Mouse (Mus musculus): ENCODE results near the gene Slc12a3. TPM values are rescaled to one million over a fixed set of nuclear protein-coding genes. Genes with fewer than 3 reads are reported as not detected.

Gene Slc12a3
- polyA plus RNA-seq, 1 experiment: 0.41 TPM

DNA sequence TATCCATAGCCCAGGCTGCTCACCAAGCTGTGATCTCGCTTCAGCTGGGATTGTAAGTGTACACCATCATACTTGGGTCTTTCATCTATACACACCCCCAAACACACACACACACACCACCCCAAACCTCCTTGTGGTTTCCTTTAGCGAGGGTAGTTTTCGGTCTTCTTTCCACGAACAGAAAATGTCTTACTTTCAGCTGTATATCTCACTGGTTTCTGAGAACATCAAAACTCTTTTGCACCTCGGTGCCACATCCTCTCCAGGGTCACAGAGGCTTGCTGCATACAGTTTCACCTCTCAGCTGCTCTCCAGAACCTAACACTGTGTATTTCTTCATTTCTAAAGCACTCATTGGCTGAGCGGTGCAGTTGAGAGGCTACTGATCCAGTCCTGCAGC, 84.5 kb downstream of the Slc12a3 start:
- TF ChIP-seq CTCF (IDR thresholded peaks at IDR 0.05; ENCODE audit: borderline replicate concordance, extremely low read depth, insufficient read depth, insufficient read length) (no peak), POLR2A (IDR thresholded peaks at IDR 0.05; ENCODE audit: borderline replicate concordance, extremely low read depth, insufficient read depth, insufficient read length, poor library complexity, severe bottlenecking) (no peak)

DNA sequence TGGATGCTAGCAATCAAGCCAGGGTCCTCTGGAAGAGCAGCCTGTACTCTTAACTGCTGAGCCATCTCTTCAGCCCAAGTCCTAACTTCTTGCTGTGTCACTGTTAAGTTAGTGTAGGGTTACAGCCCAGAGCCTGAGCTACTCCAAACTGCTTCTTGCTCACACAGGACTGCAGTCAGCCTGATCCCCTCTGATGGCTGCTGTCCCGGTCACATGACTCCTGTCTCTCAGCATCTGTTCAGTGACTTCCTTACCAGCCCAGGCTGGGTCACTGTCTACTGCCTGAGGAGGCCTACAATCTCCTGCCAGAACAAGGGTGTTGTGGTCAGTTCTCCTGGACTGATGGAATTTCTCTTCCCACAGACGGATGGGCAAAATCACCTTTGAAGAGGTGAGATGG, 86.2 kb downstream of the Slc12a3 start:
- DNase-seq (ENCODE audit: low read depth): peak; percentile 2
- TF ChIP-seq CTCF (IDR thresholded peaks at IDR 0.05; ENCODE audit: borderline replicate concordance, extremely low read depth, insufficient read depth, insufficient read length) (no peak), POLR2A (IDR thresholded peaks at IDR 0.05; ENCODE audit: borderline replicate concordance, extremely low read depth, insufficient read depth, insufficient read length, poor library complexity, severe bottlenecking) (no peak)

More for the DNA sequence above, 84.5 kb downstream of the Slc12a3 start:
- DNase-seq (ENCODE audit: low read depth): no peak

Other genes starting within 250 kb of the Slc12a3 start
- gene Bbs2, start 230.3 kb upstream of the Slc12a3 start, polyA plus RNA-seq (2012; rRNA removed): 55.5 and 62.9 TPM in 2 replicates
- gene Mt4, start 192.0 kb upstream of the Slc12a3 start, polyA plus RNA-seq (2012; rRNA removed): not detected in 2 replicates
- 139 and 158 TPM in 2 replicates for gene Mt3, start 176.6 kb upstream of the Slc12a3 start, polyA plus RNA-seq (2012; rRNA removed)
- gene Mt2, start 156.5 kb upstream of the Slc12a3 start, polyA plus RNA-seq (2012; rRNA removed): 15.6 and 32.2 TPM in 2 replicates
- 38.9 and 76.5 TPM in 2 replicates for gene Mt1, start 150.1 kb upstream of the Slc12a3 start, polyA plus RNA-seq (2012; rRNA removed)
- gene Nup93, start 114.6 kb upstream of the Slc12a3 start, polyA plus RNA-seq (2012; rRNA removed): 54.7 and 61.0 TPM in 2 replicates
- 56.0 and 69.9 TPM in 2 replicates for gene Herpud1, start 57.2 kb downstream of the Slc12a3 start, polyA plus RNA-seq (2012; rRNA removed)
- 0.36 and 0.64 TPM in 2 replicates for gene Nlrc5, start 105.2 kb downstream of the Slc12a3 start, polyA plus RNA-seq (2012; rRNA removed)
- 30.1 and 31.5 TPM in 2 replicates for gene Cpne2, start 203.8 kb downstream of the Slc12a3 start, polyA plus RNA-seq (2012; rRNA removed)